Mouse (Mus musculus): ENCODE measurements at regions not wholly inside any gene's neighbourhood (a gene's known extent, or its start where the extent isn't known, plus 50 kb on each side); places are given as distances from the start of the nearest gene placed in this dataset.

GRCm38 (mm10) chr4:55475409-55475808 lies 56.9 kb downstream of the Klf4 start:
- no peak for DNase-seq

- no peak for DNase-seq
Observed at GRCm38 (mm10) chr4:55474044-55474788, 58.0 kb downstream of the Klf4 start.

- DNase-seq, result no peak
Observed at GRCm38 (mm10) chr4:55472649-55473048, 59.6 kb downstream of the Klf4 start.

- peak; percentile 8 for DNase-seq
Observed at GRCm38 (mm10) chr4:55470779-55471663, 61.2 kb downstream of the Klf4 start.

- DNase-seq, result peak; percentile 12
Observed at GRCm38 (mm10) chr4:55464192-55464591, 68.1 kb downstream of the Klf4 start.

- DNase-seq, result no peak
Observed at GRCm38 (mm10) chr4:55461927-55462326, 70.3 kb downstream of the Klf4 start.

GRCm38 (mm10) chr4:55453902-55454301 lies 78.4 kb downstream of the Klf4 start:
- DNase-seq, result no peak

GRCm38 (mm10) chr4:55452546-55452945 lies 79.7 kb downstream of the Klf4 start:
- no peak for DNase-seq

- DNase-seq, result no peak
Observed at GRCm38 (mm10) chr4:55451711-55452110, 80.6 kb downstream of the Klf4 start.

- DNase-seq, result no peak
Observed at GRCm38 (mm10) chr4:55451026-55451425, 81.2 kb downstream of the Klf4 start.

- no peak for DNase-seq
Observed at GRCm38 (mm10) chr4:55443489-55443888, 88.8 kb downstream of the Klf4 start.

GRCm38 (mm10) chr4:55442098-55442497 lies 90.2 kb downstream of the Klf4 start:
- DNase-seq, result no peak

Measured in retina, postnatal 1 day (tissue).